Mouse (Mus musculus) heart, adult 2 months (tissue): ENCODE measurements around the gene Olfr150.

Experiments
- CTCF ChIP-seq: fragments of 200-600 bp; IDR thresholded peaks from 2 replicates; pipeline ENCODE4 v1.8.1; 2022; ENCODE audit warnings: antibody characterized with exemption, mild to moderate bottlenecking, moderate library complexity
- EP300 ChIP-seq: fragments of 200-500 bp; IDR thresholded peaks from 2 replicates; pipeline ENCODE4 v1.6.1; 2011; ENCODE audit warnings: low read depth, low read length, control low read depth; ENCODE audit not compliant: insufficient read depth
- POLR2A ChIP-seq: fragments of 200-500 bp; IDR thresholded peaks from 2 replicates; pipeline ENCODE4 v1.6.1; 2011; ENCODE audit warnings: mild to moderate bottlenecking, low read depth, low read length, control low read depth; ENCODE audit not compliant: insufficient read depth

DNA sequence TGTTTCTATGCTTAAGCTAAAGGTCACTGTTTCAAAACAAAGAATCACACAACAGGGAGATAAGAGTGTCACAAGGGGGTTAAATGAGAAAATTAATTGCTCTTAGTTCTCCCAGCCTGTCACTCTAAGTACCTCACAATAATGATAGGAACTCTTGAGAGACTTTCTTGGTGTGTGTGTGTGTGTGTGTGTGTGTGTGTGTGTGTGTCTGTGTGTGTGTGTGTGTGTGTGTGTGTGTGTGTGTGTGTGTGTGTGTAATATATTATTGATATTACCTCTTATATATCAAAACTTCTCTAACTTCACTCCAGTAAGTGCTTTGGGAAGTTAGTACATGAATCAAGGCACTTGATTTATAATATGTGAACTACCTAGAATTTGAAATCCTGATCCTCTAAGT lies 19.7 kb upstream of the Olfr150 start, which contains the start of gene Olfr965:
- TF ChIP-seq POLR2A (no peak), CTCF (no peak), EP300 (no peak)
